Mouse (Mus musculus): ENCODE results near the gene Parp12.

GRCm38 (mm10) chr6:39052636-39053035 lies 65.5 kb downstream of the Parp12 start:
- no peak for TF ChIP-seq CTCF (IDR thresholded peaks at IDR 0.05; ENCODE audit: low read depth, low read length)
- no peak for TF ChIP-seq EP300 (IDR thresholded peaks at IDR 0.05; ENCODE audit: insufficient read depth, low read depth, low read length)
- no peak for TF ChIP-seq POLR2A (IDR thresholded peaks at IDR 0.05; ENCODE audit: insufficient read depth, low read length)

Measured in ES-Bruce4 (cell line).